Mouse (Mus musculus) CH12.LX (cell line): ENCODE results near the gene Gm26727. TPM values are rescaled to one million over a fixed set of nuclear protein-coding genes. Genes with fewer than 3 reads are reported as not detected.

Experiments
- DNase-seq: peaks from one replicate; pipeline ENCODE4 v3.0.0-alpha.2; 2013; ENCODE audit errors: extremely low read depth
- H3K27ac ChIP-seq: 2 replicates; pipeline ENCODE4 v1.5.1; 2012; ENCODE audit warnings: low read depth, mild to moderate bottlenecking, control low read depth, moderate library complexity; ENCODE audit not compliant: insufficient read depth
- H3K27me3 ChIP-seq: replicated peaks from 2 replicates; pipeline ENCODE3; 2012; ENCODE audit warnings: inconsistent platforms
- H3K36me3 ChIP-seq, 2 experiments: replicated peaks in 1 of 2; 2 replicates each; pipeline versions ENCODE3 to v1.6.1; 2012; ENCODE audit warnings: inconsistent platforms in 1 of 2, low read length in 1 of 2, mild to moderate bottlenecking in 1 of 2, mixed read lengths in 1 of 2, moderate library complexity in 1 of 2; ENCODE audit not compliant: control insufficient read depth in 1 of 2, insufficient read depth in 1 of 2
- H3K4me1 ChIP-seq, 2 experiments: 2 replicates each; pipeline ENCODE4 v1.6.1; 2012; ENCODE audit warnings: inconsistent platforms in 1 of 2, moderate library complexity in 1 of 2; ENCODE audit not compliant: insufficient read depth in 2 of 2, control insufficient read depth in 1 of 2
- H3K4me2 ChIP-seq: 2 replicates; pipeline ENCODE4 v1.6.1; 2012; ENCODE audit warnings: low read depth, mild to moderate bottlenecking, control low read depth; ENCODE audit not compliant: poor library complexity, insufficient read depth, severe bottlenecking
- H3K4me3 ChIP-seq, 3 experiments: fragments of 150-350 bp in 1 of 3; sonication (generic) in 1 of 3; replicated peaks in 1 of 3; 2 replicates each; pipeline versions ENCODE3 to v1.5.1; 2011 to 2012; ENCODE audit warnings: low read depth in 2 of 3, low read length in 2 of 3, mild to moderate bottlenecking in 2 of 3, moderate library complexity in 2 of 3, control low read depth in 1 of 3, improper control_type of control experiment in 1 of 3, inconsistent platforms in 1 of 3, mixed read lengths in 1 of 3; ENCODE audit not compliant: poor library complexity in 1 of 3
- H3K79me2 ChIP-seq: replicated peaks from 2 replicates; pipeline ENCODE4 v1.6.1; 2012; ENCODE audit warnings: mild to moderate bottlenecking, moderate library complexity; ENCODE audit not compliant: control insufficient read depth, poor library complexity, insufficient read depth, severe bottlenecking; ENCODE audit errors: extremely low read depth
- H3K9ac ChIP-seq: 2 replicates; pipeline ENCODE4 v1.6.1; 2012; ENCODE audit warnings: low read depth, mild to moderate bottlenecking, control low read depth, moderate library complexity; ENCODE audit not compliant: insufficient read depth
- H3K9me3 ChIP-seq: replicated peaks from 2 replicates; pipeline ENCODE3; 2012; ENCODE audit warnings: low read length, inconsistent platforms, mixed read lengths
- BHLHE40 ChIP-seq: IDR thresholded peaks from 2 replicates; pipeline ENCODE4 v1.6.1; 2011; ENCODE audit warnings: mild to moderate bottlenecking, low read depth, low read length, improper control_type of control experiment
- EP300 ChIP-seq: IDR thresholded peaks from 2 replicates; pipeline ENCODE4 v1.6.1; 2011; ENCODE audit warnings: low read length, improper control_type of control experiment
- ETS1 ChIP-seq: conservative IDR thresholded peaks from 2 replicates; pipeline ENCODE4 v1.6.1; 2012; ENCODE audit warnings: low read depth, mild to moderate bottlenecking, inconsistent platforms, low read length, improper control_type of control experiment, moderate library complexity
- GABPA ChIP-seq: IDR thresholded peaks from 2 replicates; pipeline ENCODE4 v1.6.1; 2012; ENCODE audit warnings: low read depth, low read length, improper control_type of control experiment, inconsistent platforms; ENCODE audit not compliant: insufficient replicate concordance
- HCFC1 ChIP-seq: IDR thresholded peaks from 2 replicates; pipeline ENCODE4 v1.6.1; 2012; ENCODE audit warnings: low read depth, mild to moderate bottlenecking, inconsistent platforms, low read length, improper control_type of control experiment
- MAZ ChIP-seq: IDR thresholded peaks from 2 replicates; pipeline ENCODE4 v1.6.1; 2012; ENCODE audit warnings: low read depth, mild to moderate bottlenecking, inconsistent platforms, low read length, improper control_type of control experiment, moderate library complexity
- MXI1 ChIP-seq: IDR thresholded peaks from 2 replicates; pipeline ENCODE4 v1.6.1; 2011; ENCODE audit warnings: mild to moderate bottlenecking, low read depth, low read length, improper control_type of control experiment
- MYC ChIP-seq: IDR thresholded peaks from 2 replicates; pipeline ENCODE4 v1.6.1; 2011; ENCODE audit warnings: low read depth, mild to moderate bottlenecking, improper control_type of control experiment, low read length
- NELFE ChIP-seq: IDR thresholded peaks from 2 replicates; pipeline ENCODE4 v1.6.1; 2011; ENCODE audit warnings: low read depth, low read length, improper control_type of control experiment
- NRF1 ChIP-seq: IDR thresholded peaks from 2 replicates; pipeline ENCODE4 v1.6.1; 2014; ENCODE audit warnings: low read depth, mild to moderate bottlenecking, inconsistent platforms, low read length, improper control_type of control experiment, moderate library complexity
- PAX5 ChIP-seq: IDR thresholded peaks from 2 replicates; pipeline ENCODE4 v1.6.1; 2012; ENCODE audit warnings: low read length, inconsistent platforms, mixed read lengths
- POLR2A ChIP-seq: IDR thresholded peaks from 2 replicates; pipeline ENCODE4 v1.6.1; 2011; ENCODE audit warnings: low read depth, mild to moderate bottlenecking, improper control_type of control experiment, low read length
- SIN3A ChIP-seq: IDR thresholded peaks from 2 replicates; pipeline ENCODE4 v1.6.1; 2012; ENCODE audit warnings: low read length, improper control_type of control experiment, inconsistent platforms
- SMC3 ChIP-seq: IDR thresholded peaks from 2 replicates; pipeline ENCODE4 v1.6.1; 2011; ENCODE audit warnings: low read depth, low read length, improper control_type of control experiment
- TBP ChIP-seq: conservative IDR thresholded peaks from 2 replicates; pipeline ENCODE4 v1.6.1; 2011; ENCODE audit warnings: low read depth, low read length, improper control_type of control experiment
- TCF12 ChIP-seq: IDR thresholded peaks from 2 replicates; pipeline ENCODE4 v1.6.1; 2014; ENCODE audit warnings: low read depth, mild to moderate bottlenecking, inconsistent platforms, low read length, improper control_type of control experiment
- ZC3H11A ChIP-seq: IDR thresholded peaks from 2 replicates; pipeline ENCODE4 v1.6.1; 2012; ENCODE audit warnings: low read depth, mild to moderate bottlenecking, inconsistent platforms, low read length, improper control_type of control experiment
- ZNF384 ChIP-seq: IDR thresholded peaks from 2 replicates; pipeline ENCODE4 v1.6.1; 2012; ENCODE audit warnings: low read depth, low read length, improper control_type of control experiment, inconsistent platforms
- dilution Hi-C: fragments of 300-500 bp; cut with MboI; formaldehyde crosslinking; loops from 2 replicates; pipeline ENCODE4 v1.14.3; 2020; ENCODE audit warnings: low sequenced_read_pairs; ENCODE audit not compliant: extremely low pct_unique_long_range_greater_than_20kb, extremely low pct_ligation_motif_present
- in situ Hi-C: fragments of 300-500 bp; cut with MboI; formaldehyde crosslinking; loops from 3 replicates; pipeline ENCODE4 v1.14.3; 2019; ENCODE audit warnings: low sequenced_read_pairs, low pct_ligation_motif_present, low pct_unique_long_range_greater_than_20kb, mixed read lengths
- polyA plus RNA-seq: library from polyadenylated mRNA; unstranded; fragments of >175 nt; gene quantifications from 2 replicates; pipeline ENCODE4 v1.2.1, GENCODE M21; 2012; ENCODE audit warnings: low read depth; ENCODE audit not compliant: insufficient read length
- total RNA-seq, 2 experiments: library from RNA; depleted of rRNA; stranded (reverse); fragments of 300-350 nt in 1 of 2; fragments of >200 nt in 1 of 2; gene quantifications; 2 replicates each; pipeline ENCODE4 v1.2.3; 2012 to 2014

Gene Gm26727
- total and polyA plus RNA-seq, 3 experiments = not detected

GRCm38 (mm10) chr2:67460857-67461256 lies 27.9 kb upstream of the Gm26727 start:
- in situ Hi-C loops = no loop called here
- no peak for DNase-seq
- TF ChIP-seq NRF1 = no peak
- no peak for TF ChIP-seq POLR2A

GRCm38 (mm10) chr2:67447206-67447605 lies 14.2 kb upstream of the Gm26727 start:
- no peak for DNase-seq
- Histone ChIP-seq H3K27me3 (no peaks in the 10 kb centered on the region), H3K9ac (no peak overlapping the region)
- no peak for TF ChIP-seq PAX5
- no peak for TF ChIP-seq NELFE
- no peak for TF ChIP-seq SMC3
- no peak for TF ChIP-seq MYC
- no peak for TF ChIP-seq ZNF384
- no peak for TF ChIP-seq ETS1
- no peak for TF ChIP-seq EP300
- no peak for TF ChIP-seq GABPA
- TF ChIP-seq BHLHE40 = no peak
- TF ChIP-seq HCFC1 = no peak
- TF ChIP-seq SIN3A = no peak
- no peak for TF ChIP-seq MXI1
- TF ChIP-seq MAZ = no peak
- TF ChIP-seq TCF12 = no peak
- TF ChIP-seq, all 38 proteins: peak for 0
- Histone ChIP-seq H3K79me2 (no peaks in the 10 kb centered on the region), H3K4me3 (no peak overlapping the region), H3K27ac (no peak overlapping the region), H3K4me2 (no peak overlapping the region), H3K4me1 (no peaks in the 10 kb centered on the region), H3K36me3 (no peaks in the 10 kb centered on the region), H3K9me3 (peaks cover 19% of the 10 kb centered on the region)
- in situ Hi-C loops = no loop called here
- dilution Hi-C loops = no loop called here

More at GRCm38 (mm10) chr2:67460857-67461256, 27.9 kb upstream of the Gm26727 start:
- dilution Hi-C loops = no loop called here
- Histone ChIP-seq H3K79me2 (no peaks in the 10 kb centered on the region), H3K27ac (no peak overlapping the region), H3K9me3 (peaks cover 33% of the 10 kb centered on the region), H3K36me3 (no peaks in the 10 kb centered on the region), H3K27me3 (no peaks in the 10 kb centered on the region), H3K4me2 (no peak overlapping the region), H3K4me3 (no peak overlapping the region), H3K9ac (no peak overlapping the region), H3K4me1 (no peaks in the 10 kb centered on the region)

GRCm38 (mm10) chr2:67446772-67447171 lies 13.8 kb upstream of the Gm26727 start:
- no peaks in the 10 kb centered on the region for H3K4me1 ChIP-seq
- no peaks in the 10 kb centered on the region for H3K36me3 ChIP-seq
- H3K27ac ChIP-seq = no peak overlapping the region
- TF ChIP-seq TBP (no peak), ZC3H11A (no peak)
- TF ChIP-seq, all 38 proteins: peak for 0
- DNase-seq = no peak
- Histone ChIP-seq H3K9ac (no peak overlapping the region), H3K79me2 (no peaks in the 10 kb centered on the region), H3K9me3 (peaks cover 19% of the 10 kb centered on the region), H3K4me2 (no peak overlapping the region), H3K4me3 (no peak overlapping the region), H3K27me3 (no peaks in the 10 kb centered on the region)
- dilution Hi-C loops (no loop called here), in situ Hi-C loops (no loop called here)
